Comparison of ENCODE assay signal across 17 mouse cellular contexts in genomic region chr11:76300862-76301261, GRCm38 (mm10).
"Had no signal": no experiment of that assay in that cellular context is flagged by ENCODE, and none has a peak within 500 bp of the region (broad histone marks: within the 10 kb centered on the region; RNA-seq: fewer than 3 reads in every experiment).

No protein-coding gene starts in this region.

- H3K4me1 ChIP-seq: liver, embryonic 13.5 days had no signal

- H3K9ac ChIP-seq: liver, embryonic 13.5 days; liver, postnatal 0 days; midbrain, embryonic 15.5 days; neural tube, embryonic 12.5 days had no signal

- DNase-seq: kidney, adult 8-10 months; kidney, postnatal 36 days; layer of hippocampus, adult 9-11 months; layer of hippocampus, postnatal 36 days; liver; liver, embryonic 13.5 days; liver, postnatal 0 days; lung, postnatal 4 days; right cerebral cortex, postnatal 4 days; spleen, adult 18-20 months; thymus, adult 18-20 months; thymus, postnatal 14 days had no signal

- H3K27me3 ChIP-seq: liver, embryonic 13.5 days; midbrain, embryonic 15.5 days; neural tube, embryonic 12.5 days had no signal

- H3K9me3 ChIP-seq: liver, embryonic 13.5 days; midbrain, embryonic 10.5 days; midbrain, embryonic 15.5 days; neural tube, embryonic 12.5 days had no signal

- H3K4me3 ChIP-seq: liver, embryonic 13.5 days; midbrain, embryonic 10.5 days; midbrain, embryonic 15.5 days; neural tube, embryonic 12.5 days had no signal

- H3K27ac ChIP-seq: kidney, postnatal 0 days; liver, embryonic 13.5 days; midbrain, embryonic 10.5 days; midbrain, embryonic 15.5 days; neural tube, embryonic 12.5 days had no signal

- ATAC-seq: liver, postnatal 0 days; lung, postnatal 0 days; midbrain, embryonic 15.5 days had no signal

- H3K4me2 ChIP-seq: liver, embryonic 13.5 days; midbrain, embryonic 15.5 days; neural tube, embryonic 12.5 days had no signal

- H3K36me3 ChIP-seq: liver, embryonic 13.5 days; midbrain, embryonic 15.5 days; neural tube, embryonic 12.5 days had no signal
